Mouse (Mus musculus): ENCODE data around the gene Zfp609. TPM values are rescaled to one million over a fixed set of nuclear protein-coding genes. Genes with fewer than 3 reads are reported as not detected.

The Zfp609 gene
- 15.5 to 24.3 TPM (median 19.7 TPM) in 4 replicates for total RNA-seq (2023; ENCODE audit: inconsistent age)

GRCm38 (mm10) chr9:65827344-65828015, at the start of gene Zfp609:
TSS of gene Zfp609 (minus strand) at chr9:65827564.

GRCm38 (mm10) chr9:65667701-65668100, 159.7 kb downstream of the Zfp609 start, which contains the start of gene Oaz2:
TSS of gene Oaz2 (plus strand) at chr9:65668001.

Other genes starting within 250 kb of the Zfp609 start
- gene Plekho2, start 247.5 kb downstream of the Zfp609 start, total RNA-seq (2023; ENCODE audit: inconsistent age) = 176 to 199 TPM (median 188 TPM) in 4 replicates
- gene Pif1, start 240.4 kb downstream of the Zfp609 start, total RNA-seq (2023; ENCODE audit: inconsistent age) = 0.57 to 1.3 TPM (median 0.77 TPM) in 4 replicates
- gene Rbpms2, start 197.9 kb downstream of the Zfp609 start, total RNA-seq (2023; ENCODE audit: inconsistent age) = 0.32 TPM in 1 of 4 replicates, not detected in the others
- gene Oaz2, start 159.6 kb downstream of the Zfp609 start, total RNA-seq (2023; ENCODE audit: inconsistent age) = 20.8 to 34.0 TPM (median 28.4 TPM) in 4 replicates
- gene Pclaf, start 62.7 kb upstream of the Zfp609 start, total RNA-seq (2023; ENCODE audit: inconsistent age) = 3.9 to 6.1 TPM (median 4.7 TPM) in 4 replicates
- gene Trip4, start 81.2 kb upstream of the Zfp609 start, total RNA-seq (2023; ENCODE audit: inconsistent age) = 23.7 to 29.2 TPM (median 24.9 TPM) in 4 replicates
- gene Csnk1g1, start 81.4 kb upstream of the Zfp609 start, total RNA-seq (2023; ENCODE audit: inconsistent age) = 44.0 to 48.6 TPM (median 46.7 TPM) in 4 replicates
- gene Ppib, start 232.7 kb upstream of the Zfp609 start, total RNA-seq (2023; ENCODE audit: inconsistent age) = 231 to 244 TPM (median 232 TPM) in 4 replicates
- gene Snx22, start 242.2 kb upstream of the Zfp609 start, total RNA-seq (2023; ENCODE audit: inconsistent age) = 0.51 to 1.3 TPM (median 0.76 TPM) in 4 replicates

Measured in B cell, adult (primary cell).